Mouse (Mus musculus): ENCODE data around the gene Utp14b. TPM values are rescaled to one million over a fixed set of nuclear protein-coding genes. Genes with fewer than 3 reads are reported as not detected.

Gene Utp14b
- polyA plus RNA-seq, 1 experiment from 2014 or later = 3.8 TPM

DNA sequence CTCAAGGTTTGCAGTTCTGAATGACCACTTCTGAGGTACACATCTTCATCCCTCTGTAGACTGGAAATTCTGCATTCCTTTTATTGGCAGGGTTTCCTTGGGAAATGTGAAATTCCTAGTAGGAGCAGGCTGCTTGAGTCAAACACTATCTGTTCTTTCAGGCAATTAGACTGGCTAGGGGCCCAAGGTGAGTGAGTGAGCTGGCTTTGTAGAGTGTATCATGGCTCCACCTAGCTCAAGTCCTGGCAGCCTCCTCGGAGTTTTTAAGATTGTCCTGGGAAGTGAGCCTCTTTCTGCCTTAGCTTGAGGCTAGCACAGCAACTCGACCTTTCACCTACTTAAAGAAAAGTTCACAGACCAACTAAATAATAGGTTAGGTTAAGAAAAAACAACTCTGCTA, 1.4 kb upstream of the Utp14b start:
- no peak for ATAC-seq (ENCODE audit: low FRiP score, low read depth)
- Histone ChIP-seq H3K27me3 (no peaks in the 10 kb centered on the region), H3K4me1 (peaks cover 28% of the 10 kb centered on the region), H3K4me2 (replicated peaks) (no peak overlapping the region), H3K27ac (replicated peaks) (no peak overlapping the region), H3K9ac (replicated peaks) (no peak overlapping the region), H3K9me3 (no peaks in the 10 kb centered on the region), H3K4me3 (no peak overlapping the region), H3K36me3 (no peaks in the 10 kb centered on the region)
- 11% methylated on average over 2 of the region's 2 CpGs for WGBS

DNA sequence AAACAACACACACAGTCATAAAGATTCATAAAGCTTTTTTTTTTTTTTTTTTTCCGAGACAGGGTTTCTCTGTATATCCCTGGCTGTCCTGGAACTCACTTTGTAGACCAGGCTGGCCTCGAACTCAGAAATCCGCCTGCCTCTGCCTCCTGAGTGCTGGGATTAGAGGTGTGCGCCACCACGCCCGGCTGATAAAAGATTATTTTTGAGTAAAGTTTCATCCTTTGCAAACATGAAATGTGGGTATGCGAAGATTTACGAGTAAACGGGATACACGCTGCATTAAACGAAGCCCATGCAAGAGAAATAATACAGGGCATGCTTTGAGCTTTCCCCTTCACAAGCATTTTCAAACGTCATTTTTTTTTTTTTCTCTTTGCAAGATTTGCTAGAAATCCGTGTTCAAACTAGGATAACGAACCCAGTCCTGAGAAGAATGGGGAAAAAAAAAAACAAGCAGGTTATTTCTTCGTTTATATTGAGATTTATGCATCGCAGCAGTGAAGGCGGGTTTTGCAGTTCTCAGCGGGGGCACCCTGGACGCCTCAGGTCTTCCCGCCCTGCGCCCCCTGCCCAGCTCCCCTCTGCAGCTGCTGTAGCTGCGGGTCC, 713 bp upstream of the Utp14b start:
- H3K4me2 ChIP-seq (replicated peaks) = peak overlapping the region; percentile 81
- H3K36me3 ChIP-seq = no peaks in the 10 kb centered on the region
- no peaks in the 10 kb centered on the region for H3K9me3 ChIP-seq
- H3K9ac ChIP-seq (replicated peaks) = no peak overlapping the region; the same call in 1 of the 2 replicates
- H3K4me1 ChIP-seq = peaks cover 30% of the 10 kb centered on the region
- no peaks in the 10 kb centered on the region for H3K27me3 ChIP-seq
- H3K27ac ChIP-seq (replicated peaks) = peak overlapping the region; percentile 98
- WGBS = 29% methylated on average over 22 of the region's 22 CpGs
- ATAC-seq (ENCODE audit: low FRiP score, low read depth) = no peak
- H3K4me3 ChIP-seq = peak overlapping the region; percentile 95

DNA sequence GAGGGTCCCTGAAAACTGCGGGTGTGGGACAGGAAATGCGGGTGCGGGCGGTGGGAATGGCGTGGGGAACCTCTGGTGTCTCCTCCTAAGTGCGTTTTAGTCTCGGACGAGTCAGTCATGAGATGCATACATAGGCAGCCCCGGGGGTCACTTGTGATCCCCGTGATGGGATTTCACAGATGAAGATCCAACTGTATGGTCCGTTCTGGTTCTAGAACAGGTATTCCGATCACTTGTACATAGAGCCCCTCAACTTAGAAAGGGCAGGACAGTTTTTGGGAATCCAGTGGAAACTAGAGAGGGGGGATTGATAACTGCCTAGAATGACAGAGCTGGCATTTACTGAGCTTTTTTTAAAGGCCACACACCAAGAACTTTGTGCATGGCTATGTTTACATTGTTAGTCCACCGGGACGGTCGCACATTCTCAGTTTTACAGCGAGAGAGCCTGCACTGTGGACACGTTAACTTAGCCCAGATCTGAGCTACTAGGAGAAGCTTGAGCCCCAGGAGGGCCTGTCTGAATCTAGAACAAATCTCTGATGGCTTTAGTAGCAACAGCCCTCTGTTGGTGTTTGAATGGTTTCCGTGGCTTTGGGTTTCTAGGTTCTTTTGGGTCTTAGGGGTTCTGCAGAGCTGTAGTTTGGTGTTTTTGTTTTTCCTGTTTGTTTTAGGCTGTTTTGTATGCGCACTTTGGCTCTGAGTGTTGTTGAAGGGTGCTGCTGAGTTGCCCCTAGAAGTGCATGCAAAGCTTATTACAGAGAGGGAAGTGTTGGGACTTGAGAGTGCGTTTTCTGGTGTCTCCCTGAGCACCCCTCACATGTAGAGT, 817 bp downstream of the Utp14b start:
- H3K4me1 ChIP-seq = peaks cover 30% of the 10 kb centered on the region
- peak overlapping the region; percentile 95 for H3K4me3 ChIP-seq
- no peak; the same call in 1 of the 2 replicates for ATAC-seq (ENCODE audit: low FRiP score, low read depth)
- H3K4me2 ChIP-seq (replicated peaks) = peak overlapping the region; percentile 81
- H3K27ac ChIP-seq (replicated peaks) = peak overlapping the region; percentile 98
- WGBS = 1% methylated on average over 20 of the region's 20 CpGs
- H3K36me3 ChIP-seq = 0 out of 2 replicates have a peak, but pooled peaks cover 2% of the 10 kb centered on the region
- no peaks in the 10 kb centered on the region for H3K9me3 ChIP-seq
- H3K27me3 ChIP-seq = no peaks in the 10 kb centered on the region
- H3K9ac ChIP-seq (replicated peaks) = peak overlapping the region; percentile 98

DNA sequence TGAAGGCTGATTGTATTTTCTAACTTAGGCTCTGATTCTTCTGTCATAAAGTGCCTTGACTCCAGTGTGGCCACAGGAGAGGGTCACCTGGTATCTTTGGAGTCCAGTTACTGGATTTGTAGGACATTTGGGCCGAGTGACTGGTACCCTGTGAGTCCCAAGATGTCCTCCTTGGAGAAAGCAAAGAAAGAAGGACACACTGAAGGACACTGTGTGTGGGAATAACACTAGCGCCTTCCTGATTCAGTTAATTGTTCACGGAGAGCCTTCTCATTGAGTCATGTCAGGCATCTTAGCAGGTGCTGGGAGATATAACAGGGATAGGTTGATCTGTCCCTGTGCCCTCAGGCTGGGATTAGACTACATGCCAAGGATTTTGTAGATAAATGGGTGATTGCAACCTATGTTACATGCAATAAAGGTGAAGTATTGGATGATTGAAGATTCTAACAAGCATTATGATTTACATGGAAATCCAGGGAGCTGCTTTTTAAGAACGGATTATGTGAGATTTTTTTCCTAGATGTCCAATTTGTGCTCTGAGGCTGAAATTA, 1.5 kb downstream of the Utp14b start:
- no peak for ATAC-seq (ENCODE audit: low FRiP score, low read depth)
- Histone ChIP-seq H3K27ac (replicated peaks) (0 out of 2 replicates have a peak overlapping the region, but pooled peaks have one; percentile 98), H3K4me3 (peak overlapping the region; percentile 95), H3K36me3 (peaks cover 9% of the 10 kb centered on the region), H3K4me2 (replicated peaks) (peak overlapping the region; percentile 81), H3K9ac (replicated peaks) (peak overlapping the region; percentile 98), H3K27me3 (no peaks in the 10 kb centered on the region), H3K4me1 (peaks cover 30% of the 10 kb centered on the region), H3K9me3 (no peaks in the 10 kb centered on the region)
- 28% methylated on average over 4 of the region's 4 CpGs for WGBS

DNA sequence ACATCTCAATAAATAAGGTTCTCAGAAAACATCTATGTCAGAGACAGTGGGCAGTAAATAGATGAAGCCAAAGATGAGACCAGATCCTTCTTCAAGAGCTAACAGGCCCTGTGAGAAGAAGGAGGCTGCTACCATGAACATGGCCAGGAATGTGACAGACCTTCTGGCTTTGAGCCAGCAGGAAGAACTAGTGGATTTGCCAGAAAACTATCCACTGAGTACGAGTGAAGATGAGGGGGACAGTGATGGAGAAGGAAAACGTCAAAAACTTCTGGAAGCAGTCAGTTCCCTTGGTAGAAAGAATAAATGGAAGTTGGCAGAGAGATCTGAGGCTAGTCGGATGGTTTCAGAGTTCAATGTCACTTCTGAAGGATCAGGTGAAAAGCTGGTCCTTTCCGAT, 6.5 kb downstream of the Utp14b start:
- WGBS = 93% methylated on average over 4 of the region's 4 CpGs
- Histone ChIP-seq H3K9ac (replicated peaks) (no peak overlapping the region), H3K27me3 (no peaks in the 10 kb centered on the region), H3K4me2 (replicated peaks) (no peak overlapping the region), H3K36me3 (peaks cover 50% of the 10 kb centered on the region), H3K4me3 (no peak overlapping the region), H3K27ac (replicated peaks) (no peak overlapping the region), H3K9me3 (no peaks in the 10 kb centered on the region), H3K4me1 (peaks cover 22% of the 10 kb centered on the region)
- ATAC-seq (ENCODE audit: low FRiP score, low read depth) = no peak

DNA sequence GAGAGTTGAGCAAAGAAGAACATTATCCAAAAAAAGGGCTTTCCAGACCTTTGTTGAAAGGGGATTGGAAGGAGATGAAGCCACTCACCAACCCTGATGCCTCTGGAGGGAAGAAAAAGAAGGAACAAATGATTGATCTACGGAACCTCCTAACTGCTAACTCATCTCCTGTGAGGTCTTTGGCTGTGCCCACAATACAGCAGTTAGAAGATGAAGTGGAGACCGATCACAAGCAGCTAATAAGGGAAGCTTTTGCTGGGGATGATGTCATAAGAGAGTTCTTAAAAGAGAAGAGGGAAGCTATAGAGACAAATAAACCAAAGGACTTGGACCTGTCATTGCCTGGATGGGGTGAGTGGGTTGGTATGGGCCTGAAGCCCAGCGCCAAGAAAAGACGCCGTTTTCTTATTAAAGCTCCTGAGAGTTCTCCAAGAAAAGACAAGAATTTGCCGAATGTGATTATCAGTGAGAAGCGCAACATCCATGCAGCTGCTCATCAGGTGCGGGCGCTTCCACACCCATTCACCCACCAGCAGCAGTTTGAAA, 8.2 kb downstream of the Utp14b start:
- no peak overlapping the region for H3K4me3 ChIP-seq
- no peak overlapping the region for H3K4me2 ChIP-seq (replicated peaks)
- 96% methylated on average over 9 of the region's 9 CpGs for WGBS
- H3K9ac ChIP-seq (replicated peaks) = no peak overlapping the region
- H3K4me1 ChIP-seq = peaks cover 7% of the 10 kb centered on the region
- no peak for ATAC-seq (ENCODE audit: low FRiP score, low read depth)
- H3K27me3 ChIP-seq = no peaks in the 10 kb centered on the region
- no peaks in the 10 kb centered on the region for H3K9me3 ChIP-seq
- H3K36me3 ChIP-seq = peaks cover 50% of the 10 kb centered on the region
- H3K27ac ChIP-seq (replicated peaks) = no peak overlapping the region

DNA sequence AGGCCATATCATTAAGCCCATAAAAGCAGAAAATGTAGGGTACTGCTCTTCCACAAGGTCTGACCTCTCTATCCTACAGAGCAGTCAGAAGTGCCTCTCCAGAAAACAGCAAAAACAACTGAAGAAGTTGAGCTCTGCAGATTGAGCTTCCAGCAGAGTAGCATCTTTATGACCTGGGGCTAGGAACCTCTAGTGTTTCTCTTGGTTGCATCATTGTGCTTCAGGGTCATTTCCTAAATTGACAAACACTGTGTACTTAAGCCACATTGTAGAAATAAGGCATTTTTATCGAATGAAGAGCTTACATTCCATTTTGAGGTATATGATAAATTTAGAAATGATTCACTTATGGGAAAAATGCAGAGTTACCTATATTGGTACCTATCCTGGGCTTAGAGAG, 8.7 kb downstream of the Utp14b start:
- H3K4me1 ChIP-seq = peaks cover 1% of the 10 kb centered on the region; the same call in 1 of the 2 replicates
- no peak overlapping the region for H3K27ac ChIP-seq (replicated peaks)
- H3K9me3 ChIP-seq = no peaks in the 10 kb centered on the region
- ATAC-seq (ENCODE audit: low FRiP score, low read depth) = no peak
- H3K27me3 ChIP-seq = no peaks in the 10 kb centered on the region
- no peak overlapping the region for H3K9ac ChIP-seq (replicated peaks)
- no peak overlapping the region for H3K4me3 ChIP-seq
- H3K4me2 ChIP-seq (replicated peaks) = no peak overlapping the region
- H3K36me3 ChIP-seq = peaks cover 50% of the 10 kb centered on the region
- WGBS = 86% methylated on average over 1 of the region's 1 CpGs

DNA sequence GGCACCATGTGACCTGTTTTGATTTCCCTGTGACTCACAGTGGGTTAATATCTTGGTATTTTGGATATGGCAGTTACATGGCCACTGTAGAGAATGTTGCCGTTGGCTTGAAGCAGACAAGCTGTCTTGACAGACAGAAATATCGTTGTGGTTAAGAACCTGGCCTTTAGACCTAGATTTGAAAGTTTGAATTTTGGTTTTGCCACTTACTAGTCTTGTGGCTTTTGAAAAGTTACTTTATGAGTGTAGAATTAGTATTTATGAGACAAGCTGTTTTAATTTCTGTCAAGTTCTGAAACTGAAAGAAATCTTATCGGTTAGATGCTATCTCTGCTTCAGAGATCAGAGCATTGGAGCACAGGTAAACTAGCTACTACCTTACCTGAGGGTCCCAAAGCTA, 24.5 kb downstream of the Utp14b start:
- Histone ChIP-seq H3K27ac (replicated peaks) (no peak overlapping the region), H3K4me1 (no peaks in the 10 kb centered on the region), H3K36me3 (0 out of 2 replicates have a peak, but pooled peaks cover 3% of the 10 kb centered on the region), H3K27me3 (no peaks in the 10 kb centered on the region), H3K4me2 (replicated peaks) (no peak overlapping the region), H3K9ac (replicated peaks) (no peak overlapping the region), H3K9me3 (no peaks in the 10 kb centered on the region), H3K4me3 (no peak overlapping the region)
- 93% methylated on average over 3 of the region's 3 CpGs for WGBS
- ATAC-seq (ENCODE audit: low FRiP score, low read depth) = no peak

DNA sequence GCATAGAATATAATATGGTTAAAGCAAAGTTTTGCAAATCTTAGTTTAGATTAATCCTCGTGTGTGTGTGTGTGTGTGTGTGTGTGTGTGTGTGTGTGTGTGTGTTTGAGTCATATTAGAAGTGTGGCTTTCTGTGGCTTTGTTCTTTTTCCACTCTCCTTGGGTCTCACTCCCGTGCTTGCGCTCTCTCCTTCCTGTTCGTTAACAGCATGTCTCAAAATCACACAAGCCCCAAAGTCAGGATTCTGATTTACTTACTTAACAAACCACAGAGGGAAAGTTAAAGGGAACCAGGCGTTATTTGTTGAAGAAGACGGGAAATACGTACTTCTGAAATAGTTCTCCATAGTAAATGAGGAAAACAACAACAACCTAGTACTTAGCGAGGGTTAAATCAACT, 26.3 kb downstream of the Utp14b start:
- H3K4me3 ChIP-seq = no peak overlapping the region
- H3K4me2 ChIP-seq (replicated peaks) = no peak overlapping the region
- no peak overlapping the region for H3K9ac ChIP-seq (replicated peaks)
- H3K9me3 ChIP-seq = no peaks in the 10 kb centered on the region
- H3K4me1 ChIP-seq = no peaks in the 10 kb centered on the region
- H3K36me3 ChIP-seq = peaks cover 11% of the 10 kb centered on the region; the same call in 1 of the 2 replicates
- no peak for ATAC-seq (ENCODE audit: low FRiP score, low read depth)
- no peak overlapping the region for H3K27ac ChIP-seq (replicated peaks)
- WGBS = 89% methylated on average over 8 of the region's 8 CpGs
- no peaks in the 10 kb centered on the region for H3K27me3 ChIP-seq

DNA sequence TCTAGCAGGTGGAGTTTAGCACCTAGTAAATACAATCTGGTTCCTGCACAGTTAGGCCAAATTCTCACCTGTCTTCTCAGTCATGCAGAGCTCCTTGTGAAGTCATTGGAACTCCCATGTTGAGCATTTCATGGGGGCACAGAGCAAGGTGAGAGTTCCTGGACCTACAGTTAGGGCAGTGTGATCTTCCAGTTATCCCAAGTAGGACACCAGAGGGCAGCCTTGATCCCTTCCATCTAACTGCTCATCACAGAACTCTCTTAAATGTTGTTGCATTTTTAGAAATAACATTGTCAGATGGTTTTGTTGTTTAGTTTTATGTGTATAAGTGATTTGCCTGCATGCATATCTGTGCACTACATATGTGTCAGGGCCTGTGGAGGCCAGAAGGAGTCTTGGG, 29.0 kb downstream of the Utp14b start:
- no peaks in the 10 kb centered on the region for H3K9me3 ChIP-seq
- H3K36me3 ChIP-seq = peaks cover 25% of the 10 kb centered on the region
- no peaks in the 10 kb centered on the region for H3K4me1 ChIP-seq
- H3K27ac ChIP-seq (replicated peaks) = no peak overlapping the region
- H3K4me3 ChIP-seq = no peak overlapping the region
- H3K27me3 ChIP-seq = no peaks in the 10 kb centered on the region
- no peak overlapping the region for H3K4me2 ChIP-seq (replicated peaks)
- ATAC-seq (ENCODE audit: low FRiP score, low read depth) = no peak
- H3K9ac ChIP-seq (replicated peaks) = no peak overlapping the region

DNA sequence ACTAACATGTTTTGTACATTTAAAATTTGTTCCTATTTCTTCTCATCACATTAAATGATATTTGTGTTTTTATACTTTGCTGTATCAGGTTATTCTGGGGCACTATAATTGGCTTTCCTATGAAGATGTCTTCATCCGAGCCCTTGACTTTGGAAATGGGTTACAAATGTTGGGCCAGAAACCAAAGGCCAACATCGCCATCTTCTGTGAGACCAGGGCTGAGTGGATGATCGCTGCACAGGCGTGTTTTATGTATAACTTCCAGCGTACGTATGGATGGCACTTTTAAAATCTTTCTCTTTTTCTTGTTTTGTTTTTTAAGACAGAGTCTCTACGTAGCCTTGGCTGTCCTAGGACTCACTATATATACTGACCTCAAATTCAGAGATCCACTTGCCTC, 30.3 kb downstream of the Utp14b start:
- ATAC-seq (ENCODE audit: low FRiP score, low read depth) = no peak
- no peak overlapping the region for H3K4me3 ChIP-seq
- H3K4me2 ChIP-seq (replicated peaks) = no peak overlapping the region
- H3K36me3 ChIP-seq = peaks cover 35% of the 10 kb centered on the region
- H3K27ac ChIP-seq (replicated peaks) = no peak overlapping the region
- no peaks in the 10 kb centered on the region for H3K9me3 ChIP-seq
- WGBS = 88% methylated on average over 7 of the region's 7 CpGs
- H3K4me1 ChIP-seq = no peaks in the 10 kb centered on the region
- H3K9ac ChIP-seq (replicated peaks) = no peak overlapping the region
- no peaks in the 10 kb centered on the region for H3K27me3 ChIP-seq
